Mouse (Mus musculus) limb, embryonic 13.5 days (tissue): ENCODE measurements around the gene Pcsk6. TPM values are rescaled to one million over a fixed set of nuclear protein-coding genes. Genes with fewer than 3 reads are reported as not detected.

ENCODE experiments used
- ATAC-seq: fragments of 200-750 bp; cut with Nextera tagmentation; 2 replicates; pipeline ENCODE4 v1.8.0; 2017; ENCODE audit warnings: low read depth, moderate number of reproducible peaks, moderate TSS enrichment; ENCODE audit not compliant: low FRiP score
- H3K27ac ChIP-seq: fragments of 300-500 bp; sonication (generic); 2 replicates; pipeline ENCODE4 v1.5.1; 2015; ENCODE audit warnings: inconsistent platforms, mild to moderate bottlenecking, moderate library complexity
- H3K27me3 ChIP-seq: fragments of 300-500 bp; sonication (generic); 2 replicates; pipeline ENCODE4 v1.6.1; 2015; ENCODE audit warnings: mild to moderate bottlenecking, inconsistent platforms
- H3K36me3 ChIP-seq: fragments of 300-500 bp; sonication (generic); 2 replicates; pipeline ENCODE4 v1.6.1; 2015; ENCODE audit warnings: inconsistent platforms, mild to moderate bottlenecking, moderate library complexity
- H3K4me1 ChIP-seq: fragments of 300-500 bp; sonication (generic); 2 replicates; pipeline ENCODE4 v1.6.1; 2015; ENCODE audit warnings: inconsistent platforms
- H3K4me2 ChIP-seq: fragments of 300-500 bp; sonication (generic); replicated peaks from 2 replicates; pipeline ENCODE4 v1.6.1; 2015; ENCODE audit warnings: inconsistent platforms, mild to moderate bottlenecking, moderate library complexity
- H3K4me3 ChIP-seq: fragments of 300-500 bp; sonication (generic); 2 replicates; pipeline ENCODE4 v1.5.1; 2015; ENCODE audit warnings: moderate library complexity, mild to moderate bottlenecking, inconsistent platforms
- H3K9ac ChIP-seq: fragments of 300-500 bp; sonication (generic); 2 replicates; pipeline ENCODE4 v1.6.1; 2015; ENCODE audit warnings: mild to moderate bottlenecking, inconsistent platforms
- H3K9me3 ChIP-seq: fragments of 300-500 bp; sonication (generic); 2 replicates; pipeline ENCODE4 v1.6.1; 2016; ENCODE audit warnings: inconsistent platforms
- WGBS: fragments of 180-500 bp; shearing (Covaris S2); methylation state at CpG from one replicate; pipeline ENCODE4 v1.1.7; 2015; 5-methylcytosine and 5-hydroxymethylcytosine counted together
- polyA plus RNA-seq: library from polyadenylated mRNA; unstranded; fragments of >200 nt; fragmentation: Nextera tagmentation; extraction: Ambion mirVana; gene quantifications from 2 replicates; pipeline ENCODE4 v1.2.1, GENCODE M21; 2015

Gene Pcsk6
- polyA plus RNA-seq, 1 experiment from 2014 or later, result 8.0 TPM

DNA sequence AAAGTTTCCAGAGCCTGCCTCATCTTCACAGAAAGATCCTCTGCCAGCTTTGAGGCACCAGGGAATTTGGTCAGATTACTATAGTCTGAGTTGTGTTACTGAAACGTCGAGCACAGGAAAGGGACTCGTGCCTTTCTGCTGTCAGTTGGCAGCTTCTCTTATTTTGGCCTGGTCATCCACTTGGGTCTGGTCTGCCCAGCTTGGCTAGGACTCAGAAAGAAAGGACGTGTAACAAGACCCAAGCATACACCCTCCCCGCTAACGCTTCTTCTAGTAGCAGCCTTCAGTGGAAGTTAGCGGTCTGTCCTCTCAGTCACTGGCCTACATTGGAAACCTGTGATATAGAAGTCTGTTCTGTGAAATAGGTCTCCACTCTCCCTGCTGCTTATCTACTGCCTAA lies 223.0 kb downstream of the Pcsk6 start:
- no peak for ATAC-seq
- Histone ChIP-seq H3K4me2 (no peak overlapping the region), H3K9ac (no peak overlapping the region), H3K4me3 (no peak overlapping the region), H3K4me1 (peaks cover 17% of the 10 kb centered on the region), H3K27me3 (no peaks in the 10 kb centered on the region), H3K36me3 (peaks cover 75% of the 10 kb centered on the region), H3K27ac (no peak overlapping the region), H3K9me3 (no peaks in the 10 kb centered on the region)
- WGBS, result 88% methylated on average over 7 of the region's 7 CpGs

DNA sequence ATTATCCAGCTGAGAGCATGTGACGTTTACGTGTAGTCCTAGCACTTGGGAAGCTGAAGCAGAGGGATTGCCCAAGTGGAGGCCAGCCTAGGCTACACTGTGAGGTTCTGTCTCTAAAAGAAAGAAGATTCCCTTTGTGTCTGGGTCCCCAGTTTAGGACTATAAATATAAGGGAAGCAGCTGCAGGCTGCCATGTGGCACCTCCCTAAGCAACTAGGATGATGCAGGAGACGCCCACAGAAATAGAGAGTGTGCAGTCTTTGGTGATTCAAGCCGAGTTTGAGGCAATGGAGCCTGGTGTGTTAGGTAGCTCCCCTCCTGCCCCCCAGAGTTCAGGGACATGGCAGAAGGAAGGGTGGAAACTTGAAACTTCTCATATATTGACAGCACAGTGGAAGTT lies 226.1 kb downstream of the Pcsk6 start:
- Histone ChIP-seq H3K27me3 (no peaks in the 10 kb centered on the region), H3K9me3 (no peaks in the 10 kb centered on the region), H3K27ac (no peak overlapping the region), H3K4me2 (no peak overlapping the region), H3K4me1 (no peaks in the 10 kb centered on the region), H3K36me3 (peaks cover 98% of the 10 kb centered on the region), H3K9ac (no peak overlapping the region), H3K4me3 (no peak overlapping the region)
- no peak for ATAC-seq
- 86% methylated on average over 4 of the region's 4 CpGs for whole genome bisulfite sequencing

DNA sequence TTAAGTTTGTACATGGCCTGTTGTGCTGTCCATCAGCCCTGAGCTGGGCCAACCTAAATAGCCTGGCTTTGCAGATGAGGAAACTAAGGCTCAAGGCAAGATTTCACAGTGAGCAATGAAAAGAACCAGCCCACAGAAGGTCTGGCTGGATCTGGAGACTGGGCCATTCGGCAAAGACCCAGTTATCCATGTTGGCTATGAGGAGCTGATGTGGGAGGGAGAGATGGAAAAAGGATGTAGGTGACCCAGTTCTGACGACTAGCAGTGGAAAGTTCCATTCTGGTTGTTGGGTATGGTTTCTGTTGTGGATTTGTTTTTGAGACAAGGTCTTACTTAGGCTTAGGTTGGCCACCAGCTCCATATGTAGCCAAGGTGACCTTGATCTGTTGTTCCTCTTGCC lies 226.5 kb downstream of the Pcsk6 start:
- Histone ChIP-seq H3K27me3 (no peaks in the 10 kb centered on the region), H3K4me2 (no peak overlapping the region), H3K4me3 (no peak overlapping the region), H3K9me3 (no peaks in the 10 kb centered on the region), H3K9ac (no peak overlapping the region), H3K27ac (no peak overlapping the region), H3K4me1 (no peaks in the 10 kb centered on the region), H3K36me3 (peaks cover 98% of the 10 kb centered on the region)
- no peak for ATAC-seq
- WGBS, result 85% methylated on average over 2 of the region's 2 CpGs

DNA sequence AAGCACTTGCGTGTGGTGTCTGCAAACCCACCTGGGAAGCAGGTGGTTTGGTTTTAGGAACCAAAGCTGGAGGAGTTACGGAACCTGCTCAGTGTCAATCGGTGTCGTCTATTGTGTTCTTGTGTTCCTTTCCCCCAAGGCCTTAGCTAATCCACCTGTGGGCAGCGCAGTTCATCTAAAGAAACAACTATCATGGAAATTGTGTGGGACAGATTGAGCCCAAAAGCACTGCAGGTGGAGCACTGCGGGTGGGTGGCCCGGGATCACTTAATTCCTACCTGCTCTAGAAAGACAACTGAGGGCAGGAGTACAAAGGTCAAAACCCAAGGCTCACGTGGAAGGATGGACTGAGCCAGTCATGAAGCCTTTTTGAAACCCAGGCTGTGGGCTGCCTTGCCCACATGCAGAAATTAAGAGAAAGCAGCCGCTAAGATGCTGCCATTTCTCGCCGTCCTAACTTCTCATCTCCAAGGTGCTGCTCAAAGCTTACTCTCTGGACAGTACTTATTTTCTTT lies 229.2 kb downstream of the Pcsk6 start:
- no peak overlapping the region for H3K9ac ChIP-seq
- H3K4me3 ChIP-seq, result no peak overlapping the region
- no peak for ATAC-seq
- no peak overlapping the region for H3K27ac ChIP-seq
- WGBS, result 90% methylated on average over 11 of the region's 11 CpGs
- no peak overlapping the region for H3K4me2 ChIP-seq
- H3K9me3 ChIP-seq, result no peaks in the 10 kb centered on the region
- H3K27me3 ChIP-seq, result no peaks in the 10 kb centered on the region
- H3K4me1 ChIP-seq, result no peaks in the 10 kb centered on the region
- H3K36me3 ChIP-seq, result peaks cover 74% of the 10 kb centered on the region

DNA sequence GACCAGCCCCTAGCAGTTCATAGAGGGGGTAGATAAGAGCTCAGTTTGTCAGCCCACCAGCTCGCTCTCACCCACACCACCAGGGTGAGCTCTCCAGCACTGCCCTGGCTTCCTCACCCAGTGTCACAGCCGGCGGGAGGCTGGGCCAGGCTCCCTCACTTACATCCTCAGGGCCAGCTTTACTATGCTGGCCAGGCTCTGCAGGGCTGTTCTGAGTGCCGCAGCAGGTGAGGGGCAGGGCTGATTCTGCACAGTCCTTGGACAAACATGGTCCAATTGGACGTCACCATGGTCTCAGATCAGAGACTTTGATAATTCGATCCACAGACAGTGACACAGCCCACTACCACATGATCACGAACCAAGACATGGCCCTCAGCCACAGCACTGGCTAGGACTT lies 230.0 kb downstream of the Pcsk6 start:
- H3K27me3 ChIP-seq, result no peaks in the 10 kb centered on the region
- WGBS, result 87% methylated on average over 7 of the region's 7 CpGs
- ATAC-seq, result no peak
- no peaks in the 10 kb centered on the region for H3K4me1 ChIP-seq
- peaks cover 66% of the 10 kb centered on the region for H3K36me3 ChIP-seq
- H3K4me3 ChIP-seq, result no peak overlapping the region
- H3K9ac ChIP-seq, result no peak overlapping the region
- H3K27ac ChIP-seq, result no peak overlapping the region
- no peaks in the 10 kb centered on the region for H3K9me3 ChIP-seq
- H3K4me2 ChIP-seq, result no peak overlapping the region

DNA sequence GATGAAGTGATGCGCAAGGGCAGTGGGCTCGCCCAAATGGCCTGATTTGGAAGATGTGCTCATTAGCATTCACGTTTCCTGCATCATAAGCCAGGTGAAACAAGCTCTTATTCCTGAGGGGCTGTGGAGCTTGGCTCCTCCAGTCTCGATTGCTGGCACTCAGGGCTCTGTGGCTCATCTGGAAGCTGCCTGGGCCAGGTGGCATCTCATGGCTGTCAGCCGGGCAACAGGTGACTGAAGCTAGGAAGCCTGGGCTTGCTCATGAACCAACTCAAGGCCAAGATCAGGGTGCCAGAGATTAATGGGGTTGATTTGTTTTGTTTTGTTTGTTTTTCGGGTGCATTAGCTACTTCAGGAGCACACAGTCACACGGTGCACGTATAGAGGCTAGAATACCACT lies 231.1 kb downstream of the Pcsk6 start:
- H3K4me3 ChIP-seq, result no peak overlapping the region
- H3K9ac ChIP-seq, result no peak overlapping the region
- no peaks in the 10 kb centered on the region for H3K9me3 ChIP-seq
- H3K27me3 ChIP-seq, result no peaks in the 10 kb centered on the region
- peaks cover 55% of the 10 kb centered on the region for H3K36me3 ChIP-seq
- WGBS, result 83% methylated on average over 8 of the region's 8 CpGs
- ATAC-seq, result no peak
- H3K4me1 ChIP-seq, result no peaks in the 10 kb centered on the region
- H3K4me2 ChIP-seq, result no peak overlapping the region
- no peak overlapping the region for H3K27ac ChIP-seq

DNA sequence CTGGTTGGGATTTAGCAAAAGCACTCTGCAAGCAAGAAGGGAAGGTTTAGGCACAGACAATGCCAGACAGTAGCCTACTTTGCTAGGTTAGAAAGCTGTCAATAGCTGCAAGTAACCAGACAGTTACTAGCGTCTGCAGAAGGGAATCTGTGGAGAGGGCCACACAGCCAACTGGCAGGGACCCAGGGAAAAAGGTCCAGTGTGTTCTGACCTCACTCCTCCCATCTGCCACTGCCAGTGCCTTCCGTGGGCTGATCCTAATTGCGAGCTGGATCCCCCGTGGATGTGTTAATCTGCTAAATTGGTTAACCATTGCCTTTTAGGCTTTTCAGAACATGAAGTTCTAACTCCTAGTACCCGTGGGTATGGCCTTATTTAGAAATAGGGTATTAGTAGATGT lies 232.6 kb downstream of the Pcsk6 start:
- H3K9me3 ChIP-seq, result no peaks in the 10 kb centered on the region
- H3K4me3 ChIP-seq, result no peak overlapping the region
- no peak overlapping the region for H3K4me2 ChIP-seq
- peaks cover 41% of the 10 kb centered on the region for H3K36me3 ChIP-seq
- 65% methylated on average over 5 of the region's 5 CpGs for WGBS
- no peak overlapping the region for H3K27ac ChIP-seq
- no peaks in the 10 kb centered on the region for H3K27me3 ChIP-seq
- no peak for ATAC-seq
- H3K4me1 ChIP-seq, result no peaks in the 10 kb centered on the region
- H3K9ac ChIP-seq, result no peak overlapping the region

DNA sequence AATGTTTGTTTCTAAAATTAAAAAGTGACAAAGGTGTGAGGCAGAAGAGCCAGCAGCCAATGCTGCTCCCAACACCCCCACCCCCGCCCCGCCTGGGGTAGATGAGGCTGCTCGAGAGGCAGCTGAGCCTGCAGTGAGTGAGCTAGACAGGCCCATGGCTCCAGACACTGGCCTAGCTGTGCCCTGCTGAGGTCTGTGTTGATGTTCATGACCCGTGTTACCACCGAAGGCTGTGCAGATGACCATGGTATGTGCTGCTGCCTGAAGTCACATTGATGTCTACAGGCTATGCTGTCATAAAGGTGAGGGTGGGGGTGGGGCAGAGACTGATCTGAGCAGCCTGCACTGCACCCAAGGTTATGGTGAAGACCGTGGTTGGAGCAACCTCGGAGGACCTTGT lies 237.3 kb downstream of the Pcsk6 start:
- H3K4me1 ChIP-seq, result no peaks in the 10 kb centered on the region
- no peak overlapping the region for H3K4me2 ChIP-seq
- no peak overlapping the region for H3K9ac ChIP-seq
- H3K4me3 ChIP-seq, result no peak overlapping the region
- no peaks in the 10 kb centered on the region for H3K27me3 ChIP-seq
- no peaks in the 10 kb centered on the region for H3K36me3 ChIP-seq
- no peak overlapping the region for H3K27ac ChIP-seq
- H3K9me3 ChIP-seq, result no peaks in the 10 kb centered on the region
- 72% methylated on average over 7 of the region's 7 CpGs for WGBS
- no peak for ATAC-seq

Other genes with a start within 250 kb of the Pcsk6 start
- gene Tarsl2, start 216.8 kb upstream of the Pcsk6 start, polyA plus RNA-seq, result 8.9 and 9.6 TPM in 2 replicates
- 83.0 and 83.6 TPM in 2 replicates for gene Tm2d3, start 170.6 kb upstream of the Pcsk6 start, polyA plus RNA-seq
- gene Gm45213, start 181.9 kb downstream of the Pcsk6 start, polyA plus RNA-seq, result not detected in 2 replicates
- gene Snrpa1, start 197.3 kb downstream of the Pcsk6 start, polyA plus RNA-seq, result 186 and 192 TPM in 2 replicates
- 121 and 128 TPM in 2 replicates for gene Selenos, start 217.9 kb downstream of the Pcsk6 start, polyA plus RNA-seq
- 24.9 and 26.4 TPM in 2 replicates for gene Chsy1, start 247.8 kb downstream of the Pcsk6 start, polyA plus RNA-seq